Mouse (Mus musculus): ENCODE results near the gene Atp2a2.

DNA sequence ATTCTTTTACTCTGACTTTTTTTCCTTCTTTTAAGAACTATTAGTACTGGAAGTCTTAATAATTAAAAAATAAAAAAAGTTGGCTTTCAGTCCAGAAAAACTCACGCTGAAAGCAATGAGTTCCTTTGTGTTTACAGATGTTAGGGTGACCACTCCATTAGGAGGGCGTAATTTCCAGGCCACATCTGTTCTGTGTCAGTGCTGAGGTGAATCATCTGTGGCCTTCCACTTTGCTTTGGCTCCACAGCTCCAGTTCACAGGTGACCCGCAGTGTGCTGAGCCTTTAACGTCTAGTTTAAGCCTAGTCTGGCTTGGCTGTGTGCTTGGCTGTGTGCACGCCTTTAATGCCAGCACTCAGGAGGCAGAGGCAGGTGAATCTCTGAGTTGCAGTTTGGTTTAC, 90.1 kb downstream of the Atp2a2 start:
- no peak for TF ChIP-seq GATA1 (IDR thresholded peaks at IDR 0.05; ENCODE audit: borderline replicate concordance, low read length)
- no peak for TF ChIP-seq FLI1 (IDR thresholded peaks at IDR 0.05; ENCODE audit: low read length)

Measured in megakaryocyte, embryonic 14.5 days (primary cell).